ENCODE assay signal across 8 mouse cellular contexts in genomic region chr2:160729851-160730796, GRCm38 (mm10). TPM values are rescaled to one million over a fixed set of nuclear protein-coding genes. Genes with fewer than 3 reads are reported as not detected.
DNase-seq lines count a peak whose midpoint lies in the region; ATAC-seq lines count a peak whose summit lies in the region.

No protein-coding gene starts in this region.

- H3K27ac ChIP-seq in brown adipose tissue, adult 24 weeks (replicated peaks; ENCODE audit: low read depth, low read length) = peak overlapping the region; percentile 24; the same call in 1 of the 2 replicates
- no peak overlapping the region for H3K27ac ChIP-seq in heart, embryonic 13.5 days (replicated peaks)
- no peak overlapping the region for H3K27ac ChIP-seq in midbrain, embryonic 15.5 days

- peaks cover 28% of the 10 kb centered on the region for H3K4me1 ChIP-seq in brown adipose tissue, adult 24 weeks (ENCODE audit: control insufficient read depth, insufficient read depth, insufficient read length, low read length)
- peaks cover 45% of the 10 kb centered on the region for H3K4me1 ChIP-seq in heart, embryonic 13.5 days
- H3K4me1 ChIP-seq in midbrain, embryonic 15.5 days = peaks cover 42% of the 10 kb centered on the region

- H3K27me3 ChIP-seq in heart, embryonic 13.5 days (replicated peaks) = 0 out of 2 replicates have a peak, but pooled peaks cover 4% of the 10 kb centered on the region
- H3K27me3 ChIP-seq in midbrain, embryonic 15.5 days (replicated peaks) = no peaks in the 10 kb centered on the region

- H3K9me3 ChIP-seq in heart, embryonic 13.5 days = no peaks in the 10 kb centered on the region
- no peaks in the 10 kb centered on the region for H3K9me3 ChIP-seq in midbrain, embryonic 15.5 days

- H3K36me3 ChIP-seq in heart, embryonic 13.5 days = peaks cover 29% of the 10 kb centered on the region
- peaks cover 3% of the 10 kb centered on the region; the same call in 1 of the 2 replicates for H3K36me3 ChIP-seq in midbrain, embryonic 15.5 days (replicated peaks)

- peak overlapping the region; percentile 92 for H3K4me2 ChIP-seq in heart, embryonic 13.5 days
- H3K4me2 ChIP-seq in midbrain, embryonic 15.5 days = peak overlapping the region; percentile 92

- H3K9ac ChIP-seq in heart, embryonic 13.5 days = peak overlapping the region; percentile 99
- peak overlapping the region; percentile 98 for H3K9ac ChIP-seq in midbrain, embryonic 15.5 days

- ATAC-seq in heart, embryonic 13.5 days (ENCODE audit: extremely low read depth, insufficient number of reproducible peaks, low FRiP score, low TSS enrichment) = no peak
- 0 out of 2 replicates have a peak, but pooled peaks have one; percentile 0 for ATAC-seq in midbrain, embryonic 15.5 days (replicated peaks)

- 26% methylated on average over 17 of the region's 17 CpGs for WGBS in heart, embryonic 13.5 days
- WGBS in midbrain, embryonic 15.5 days = 25% methylated on average over 17 of the region's 17 CpGs

- peak overlapping the region; percentile 84 for H3K4me3 ChIP-seq in brown adipose tissue, adult 24 weeks (ENCODE audit: insufficient read depth, low read depth, low read length)
- H3K4me3 ChIP-seq in heart, embryonic 13.5 days = peak overlapping the region; percentile 97
- H3K4me3 ChIP-seq in midbrain, embryonic 15.5 days = peak overlapping the region; percentile 91

- peak; percentile 56 to 67 for DNase-seq in lung, adult 18-20 months
- DNase-seq in lung, postnatal 25 days (ENCODE audit: low spot score) = no peak
- peak; percentile 63 for DNase-seq in kidney, postnatal 14 days
- DNase-seq in layer of hippocampus, postnatal 36 days = no peak
- no peak for DNase-seq in layer of hippocampus, postnatal 10 days (ENCODE audit: low spot score in 2 of 2)

RNA-seq across cellular contexts. Expression of gene Plcg1, which starts 1.0 kb away (rescaled TPM):
- 18.2 TPM in 2 replicates for polyA plus RNA-seq in brown adipose tissue, adult 24 weeks (2012; ENCODE audit: insufficient read depth, insufficient read length, missing spikeins)
- 25.5 and 29.4 TPM in 2 replicates for polyA plus RNA-seq in heart, embryonic 13.5 days (2015; fragmentation: Nextera tagmentation; extraction: Ambion mirVana)
- 64.3 and 68.4 TPM in 2 replicates for polyA plus RNA-seq in midbrain, embryonic 15.5 days (2015; fragmentation: Nextera tagmentation; extraction: Ambion mirVana)
- 100 to 1,000 TPM in 1 of 2 experiments, 10 to 100 TPM in 1; 95.8 to 112 TPM for total RNA-seq in layer of hippocampus, postnatal 36 days (2021)
- total RNA-seq in layer of hippocampus, postnatal 10 days (2021) = 100 to 1,000 TPM; 121 to 137 TPM

Comparison
In these comparisons a context has a peak if more than half of its experiments do, and no peak if none do; other contexts are left out.
1. DNase-seq: peak in lung, adult 18-20 months (2 of 2) and kidney, postnatal 14 days (single experiment); none in lung, postnatal 25 days (single experiment), layer of hippocampus, postnatal 36 days (0 of 2) and layer of hippocampus, postnatal 10 days (0 of 2).
2. Peak in every context shown above with its lines, with median percentiles within 50 percentile points of each other: H3K4me3 ChIP-seq.